Mouse (Mus musculus) stomach, postnatal 0 days (tissue): ENCODE data around the gene Olfr462.

ENCODE experiments used
- CTCF ChIP-seq: IDR thresholded peaks from 2 replicates; pipeline ENCODE4 v1.5.1; 2016; ENCODE audit warnings: antibody characterized with exemption, low read depth, mild to moderate bottlenecking, moderate library complexity
- EP300 ChIP-seq: optimal IDR thresholded peaks from 2 replicates; pipeline ENCODE3; 2016; ENCODE audit warnings: antibody characterized with exemption

- TF ChIP-seq CTCF (no peak), EP300 (no peak)
Observed at GRCm38 (mm10) chr11:87935467-87935866, 43.4 kb upstream of the Olfr462 start.
